Mouse (Mus musculus): ENCODE measurements around the gene Aacs.

Gene Aacs

GRCm38 (mm10) chr5:125533225-125533900 lies 57.7 kb downstream of the Aacs start:
- DNase-seq (ENCODE audit: low read depth, low spot score) = no peak

GRCm38 (mm10) chr5:125534168-125534610 lies 58.6 kb downstream of the Aacs start:
- DNase-seq (ENCODE audit: low read depth, low spot score) = no peak

GRCm38 (mm10) chr5:125534611-125535324 lies 59.2 kb downstream of the Aacs start:
- DNase-seq (ENCODE audit: low read depth, low spot score) = no peak

GRCm38 (mm10) chr5:125545090-125545489 lies 69.5 kb downstream of the Aacs start:
- DNase-seq (ENCODE audit: low read depth, low spot score) = no peak

- DNase-seq (ENCODE audit: low read depth, low spot score) = no peak
These were observed 70.7 kb downstream of the Aacs start for GRCm38 (mm10) chr5:125546293-125546692.

GRCm38 (mm10) chr5:125549750-125550489 lies 74.3 kb downstream of the Aacs start:
- DNase-seq (ENCODE audit: low read depth, low spot score) = no peak

GRCm38 (mm10) chr5:125555732-125556131 lies 80.1 kb downstream of the Aacs start:
- DNase-seq (ENCODE audit: low read depth, low spot score) = no peak

GRCm38 (mm10) chr5:125563492-125563891 lies 87.9 kb downstream of the Aacs start:
- DNase-seq (ENCODE audit: low read depth, low spot score) = no peak

- no peak for DNase-seq (ENCODE audit: low read depth, low spot score)
These were observed 90.1 kb downstream of the Aacs start for GRCm38 (mm10) chr5:125565725-125566124.

Data from c-Kit-negative CD71-positive TER-119-positive erythroid progenitor cells, embryonic 14.5 days (primary cell).